11 mouse cellular contexts compared by ENCODE assay signal in genomic region chr5:114742998-114743696, GRCm38 (mm10). TPM values are rescaled to one million over a fixed set of nuclear protein-coding genes. Genes with fewer than 3 reads are reported as not detected.
A peak's percentile ranks its signal among the peaks of the same experiment; 100 is the strongest.
DNase-seq lines count a peak whose midpoint lies in the region; ATAC-seq and TF ChIP-seq lines count a peak whose summit lies in the region.
"Had no signal": no experiment of that assay in that cellular context is flagged by ENCODE, and none has a peak within 500 bp of the region (broad histone marks: within the 10 kb centered on the region; RNA-seq: fewer than 3 reads in every experiment).

No protein-coding gene starts in this region.

- 83% methylated on average over 13 of the region's 13 CpGs for WGBS in hindbrain, embryonic 14.5 days
- 94% methylated on average over 13 of the region's 13 CpGs for WGBS in hindbrain, embryonic 11.5 days
- 48% methylated on average over 13 of the region's 13 CpGs for WGBS in heart, postnatal 0 days

- peak; percentile 76 for TF ChIP-seq EP300 in heart, postnatal 0 days (IDR thresholded peaks at IDR 0.05; ENCODE audit: low read depth)

- no peak for ATAC-seq in hindbrain, embryonic 14.5 days (ENCODE audit: low FRiP score)
- ATAC-seq in hindbrain, embryonic 11.5 days (ENCODE audit: low FRiP score): no peak
- ATAC-seq in heart, postnatal 0 days (ENCODE audit: insufficient read depth, low read depth): peak; percentile 88
- ATAC-seq: intestine, postnatal 0 days had no signal

- 0 out of 2 replicates have a peak overlapping the region, but pooled peaks have one; percentile 9 for H3K27ac ChIP-seq in hindbrain, embryonic 14.5 days
- H3K27ac ChIP-seq in hindbrain, embryonic 11.5 days (ENCODE audit: low read depth, low read length): no peak overlapping the region
- H3K27ac ChIP-seq in heart, postnatal 0 days (ENCODE audit: low read depth): peak overlapping the region; percentile 69
- H3K27ac ChIP-seq: limb, embryonic 15.5 days; macrophage had no signal

- no peaks in the 10 kb centered on the region for H3K27me3 ChIP-seq in hindbrain, embryonic 14.5 days (ENCODE audit: control insufficient read depth, insufficient read depth, low read length)
- no peaks in the 10 kb centered on the region for H3K27me3 ChIP-seq in hindbrain, embryonic 11.5 days (ENCODE audit: control insufficient read depth, insufficient read depth, low read length)
- H3K27me3 ChIP-seq in heart, postnatal 0 days (ENCODE audit: control insufficient read depth, insufficient read depth, low read length): no peaks in the 10 kb centered on the region
- H3K27me3 ChIP-seq: limb, embryonic 15.5 days had no signal

- H3K9ac ChIP-seq in hindbrain, embryonic 14.5 days: no peak overlapping the region
- no peak overlapping the region for H3K9ac ChIP-seq in hindbrain, embryonic 11.5 days (ENCODE audit: low read depth, low read length)
- no peak overlapping the region for H3K9ac ChIP-seq in heart, postnatal 0 days (replicated peaks; ENCODE audit: low read depth, low read length)
- H3K9ac ChIP-seq: limb, embryonic 15.5 days had no signal

- no peak for TF ChIP-seq CTCF in heart, postnatal 0 days (IDR thresholded peaks at IDR 0.05; ENCODE audit: low read depth)

- H3K4me1 ChIP-seq in hindbrain, embryonic 14.5 days (replicated peaks; ENCODE audit: control insufficient read depth, insufficient read depth, low read length): no peaks in the 10 kb centered on the region
- H3K4me1 ChIP-seq in hindbrain, embryonic 11.5 days (replicated peaks; ENCODE audit: control insufficient read depth, insufficient read depth, low read length): no peaks in the 10 kb centered on the region
- H3K4me1 ChIP-seq in heart, postnatal 0 days (ENCODE audit: control insufficient read depth, insufficient read depth): peaks cover 24% of the 10 kb centered on the region

- no peak overlapping the region for H3K4me3 ChIP-seq in hindbrain, embryonic 14.5 days (replicated peaks; ENCODE audit: low read length)
- no peak overlapping the region for H3K4me3 ChIP-seq in hindbrain, embryonic 11.5 days (ENCODE audit: low read depth, low read length)
- no peak overlapping the region for H3K4me3 ChIP-seq in heart, postnatal 0 days (ENCODE audit: low read depth, low read length)
- H3K4me3 ChIP-seq: limb, embryonic 15.5 days had no signal

- H3K9me3 ChIP-seq in hindbrain, embryonic 14.5 days (ENCODE audit: control insufficient read depth, low read length): no peaks in the 10 kb centered on the region
- no peaks in the 10 kb centered on the region for H3K9me3 ChIP-seq in hindbrain, embryonic 11.5 days (ENCODE audit: control insufficient read depth, low read length)
- no peaks in the 10 kb centered on the region for H3K9me3 ChIP-seq in heart, postnatal 0 days (replicated peaks; ENCODE audit: control insufficient read depth, low read length)
- H3K9me3 ChIP-seq: limb, embryonic 15.5 days had no signal

- no peak for DNase-seq in hindbrain, embryonic 14.5 days (ENCODE audit: low spot score)
- DNase-seq in hindbrain, embryonic 11.5 days (ENCODE audit: low spot score): no peak
- peak; percentile 21 for DNase-seq in 3T3-L1 (ENCODE audit: low read depth, low spot score)
- peak; percentile 82 for DNase-seq in cerebellum, adult 9-10 months
- peak; percentile 82 for DNase-seq in heart, postnatal 0 days (ENCODE audit: low spot score)
- no peak for DNase-seq in urinary bladder, postnatal 25 days (ENCODE audit: low spot score)
- DNase-seq in neural tube, embryonic 10.5 days (ENCODE audit: extremely low spot score, low spot score): no peak
- DNase-seq in adrenal gland, postnatal 14 days: no peak

- no peak overlapping the region for H3K4me2 ChIP-seq in hindbrain, embryonic 14.5 days (replicated peaks)
- H3K4me2 ChIP-seq in hindbrain, embryonic 11.5 days (replicated peaks; ENCODE audit: low read depth, low read length): no peak overlapping the region
- H3K4me2 ChIP-seq in heart, postnatal 0 days (ENCODE audit: low read depth, low read length): no peak overlapping the region
- H3K4me2 ChIP-seq: limb, embryonic 15.5 days had no signal

- peaks cover 98% of the 10 kb centered on the region for H3K36me3 ChIP-seq in hindbrain, embryonic 14.5 days (replicated peaks; ENCODE audit: control insufficient read depth, insufficient read depth)
- peaks cover 12% of the 10 kb centered on the region for H3K36me3 ChIP-seq in hindbrain, embryonic 11.5 days (ENCODE audit: control insufficient read depth, insufficient read depth, low read length)
- peaks cover 81% of the 10 kb centered on the region for H3K36me3 ChIP-seq in heart, postnatal 0 days (replicated peaks; ENCODE audit: control insufficient read depth, insufficient read depth, low read length)

RNA-seq across cellular contexts. Expression of gene Ankrd13a, which starts 31.3 kb away (rescaled TPM):
- polyA plus RNA-seq in hindbrain, embryonic 14.5 days (2014; fragmentation: Nextera tagmentation; extraction: Ambion mirVana): 45.5 and 48.9 TPM in 2 replicates
- polyA plus RNA-seq in hindbrain, embryonic 11.5 days (2014; fragmentation: Nextera tagmentation; extraction: Ambion mirVana): 71.0 and 71.7 TPM in 2 replicates
- total RNA-seq in heart, postnatal 0 days (2014; rRNA removed; ENCODE audit: low replicate concordance): 42.8 and 43.8 TPM in 2 replicates
- polyA plus RNA-seq in heart, postnatal 0 days (2015; fragmentation: Nextera tagmentation; extraction: Ambion mirVana): 19.7 and 23.8 TPM in 2 replicates
- 89.4 and 95.0 TPM in 2 replicates for total RNA-seq in adrenal gland, postnatal 14 days (2021)

RNA-seq across cellular contexts. Expression of gene Git2, which starts 32.2 kb away (rescaled TPM):
- polyA plus RNA-seq in hindbrain, embryonic 14.5 days (2014; fragmentation: Nextera tagmentation; extraction: Ambion mirVana): 44.3 and 45.1 TPM in 2 replicates
- polyA plus RNA-seq in hindbrain, embryonic 11.5 days (2014; fragmentation: Nextera tagmentation; extraction: Ambion mirVana): 36.3 and 42.2 TPM in 2 replicates
- total RNA-seq in heart, postnatal 0 days (2014; rRNA removed; ENCODE audit: low replicate concordance): 37.7 and 53.3 TPM in 2 replicates
- polyA plus RNA-seq in heart, postnatal 0 days (2015; fragmentation: Nextera tagmentation; extraction: Ambion mirVana): 21.1 and 21.5 TPM in 2 replicates
- total RNA-seq in adrenal gland, postnatal 14 days (2021): 42.7 and 49.4 TPM in 2 replicates

RNA-seq across cellular contexts. Expression of gene Tchp, which starts 35.6 kb away (rescaled TPM):
- polyA plus RNA-seq in hindbrain, embryonic 14.5 days (2014; fragmentation: Nextera tagmentation; extraction: Ambion mirVana): 10.6 and 15.4 TPM in 2 replicates
- 13.3 and 15.8 TPM in 2 replicates for polyA plus RNA-seq in hindbrain, embryonic 11.5 days (2014; fragmentation: Nextera tagmentation; extraction: Ambion mirVana)
- 0.50 and 1.6 TPM in 2 replicates for total RNA-seq in heart, postnatal 0 days (2014; rRNA removed; ENCODE audit: low replicate concordance)
- 4.4 and 5.8 TPM in 2 replicates for polyA plus RNA-seq in heart, postnatal 0 days (2015; fragmentation: Nextera tagmentation; extraction: Ambion mirVana)
- total RNA-seq in adrenal gland, postnatal 14 days (2021): 6.9 and 10.0 TPM in 2 replicates

RNA-seq across cellular contexts. Expression of gene Gltp, which starts 52.4 kb away (rescaled TPM):
- 33.7 and 38.9 TPM in 2 replicates for polyA plus RNA-seq in hindbrain, embryonic 14.5 days (2014; fragmentation: Nextera tagmentation; extraction: Ambion mirVana)
- 62.6 and 64.4 TPM in 2 replicates for polyA plus RNA-seq in hindbrain, embryonic 11.5 days (2014; fragmentation: Nextera tagmentation; extraction: Ambion mirVana)
- 26.2 and 45.3 TPM in 2 replicates for total RNA-seq in heart, postnatal 0 days (2014; rRNA removed; ENCODE audit: low replicate concordance)
- polyA plus RNA-seq in heart, postnatal 0 days (2015; fragmentation: Nextera tagmentation; extraction: Ambion mirVana): 32.0 TPM in 2 replicates
- total RNA-seq in adrenal gland, postnatal 14 days (2021): 39.2 and 41.7 TPM in 2 replicates

Comparison
In these comparisons a context has a peak if more than half of its experiments do, and no peak if none do; other contexts are left out.
1. DNase-seq: peak in 3T3-L1 (single experiment), cerebellum, adult 9-10 months (single experiment) and heart, postnatal 0 days (single experiment); none in hindbrain, embryonic 14.5 days (single experiment), hindbrain, embryonic 11.5 days (single experiment), urinary bladder, postnatal 25 days (single experiment), neural tube, embryonic 10.5 days (single experiment) and adrenal gland, postnatal 14 days (single experiment).